Mouse (Mus musculus): ENCODE data around the gene Rflna. TPM values are rescaled to one million over a fixed set of nuclear protein-coding genes. Genes with fewer than 3 reads are reported as not detected.

The Rflna gene
- polyA plus RNA-seq, 1 experiment = 0.32 TPM

DNA sequence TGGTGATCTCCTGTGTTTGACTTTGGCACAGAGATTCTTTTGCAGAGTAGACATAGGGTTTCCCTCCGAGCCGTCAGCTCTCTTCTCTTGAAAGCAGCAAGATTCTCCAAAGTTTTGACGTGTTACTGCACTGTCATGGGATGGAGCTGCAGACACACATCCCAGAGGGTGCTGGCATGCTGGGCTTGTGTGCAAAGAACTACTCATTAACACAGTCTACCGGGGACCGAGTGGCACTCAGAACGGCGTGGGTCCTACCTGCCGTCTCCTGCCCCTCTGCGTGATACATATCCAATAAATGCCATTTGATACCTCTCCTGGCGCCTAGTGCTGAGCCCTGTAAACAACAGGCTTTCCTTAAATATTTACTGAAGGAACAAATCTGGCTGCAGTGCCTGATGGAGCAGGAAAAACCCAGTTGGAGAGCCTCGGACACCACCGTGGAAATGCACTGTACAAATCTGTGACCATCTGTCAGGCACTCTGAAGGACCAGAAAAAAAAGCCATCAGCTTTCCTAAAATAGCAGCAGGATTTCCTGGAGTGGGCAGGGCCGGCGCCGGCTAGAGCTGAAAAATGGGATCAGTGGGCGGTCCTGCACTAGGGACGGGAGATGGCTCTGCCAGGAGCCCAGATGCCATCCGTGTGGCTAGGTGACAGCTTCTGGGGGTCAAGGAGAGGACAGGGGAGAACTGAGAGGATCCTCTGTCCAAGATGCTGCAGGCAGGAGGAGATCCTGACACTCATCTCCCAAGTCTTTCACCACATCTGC lies 42.7 kb upstream of the Rflna start:
- TF ChIP-seq USF1 (IDR thresholded peaks at IDR 0.05; ENCODE audit: low read depth) (no peak), MYOD1 (IDR thresholded peaks at IDR 0.05; ENCODE audit: control insufficient read depth in 1 of 3, insufficient read length in 2 of 3, low read depth in 2 of 3) (peak in 1 of 3 experiments; percentile 35), CEBPB (IDR thresholded peaks at IDR 0.05; ENCODE audit: insufficient read depth, poor library complexity, severe bottlenecking) (no peak), SRF (IDR thresholded peaks at IDR 0.05; ENCODE audit: control insufficient read depth, insufficient read length, low read depth) (peak; percentile 39), MYOG (IDR thresholded peaks at IDR 0.05; ENCODE audit: control insufficient read depth in 1 of 3, insufficient read depth in 1 of 3, insufficient read length in 2 of 3, low read depth in 2 of 3) (peak in 2 of 3 experiments; percentile 11 to 17)
- no peak overlapping the region for H3ac ChIP-seq (ENCODE audit: control insufficient read depth, insufficient read length)
- peak overlapping the region; percentile 69 for H3K4me2 ChIP-seq (ENCODE audit: low read depth)
- H3K36me3 ChIP-seq (ENCODE audit: control insufficient read depth, insufficient read depth) = no peaks in the 10 kb centered on the region
- no peak overlapping the region for H3K4me3 ChIP-seq
- no peaks in the 10 kb centered on the region for H3K27me3 ChIP-seq (ENCODE audit: control insufficient read depth, insufficient read depth, insufficient read length)
- no peaks in the 10 kb centered on the region for H3K79me2 ChIP-seq (ENCODE audit: control insufficient read depth, insufficient read depth)

DNA sequence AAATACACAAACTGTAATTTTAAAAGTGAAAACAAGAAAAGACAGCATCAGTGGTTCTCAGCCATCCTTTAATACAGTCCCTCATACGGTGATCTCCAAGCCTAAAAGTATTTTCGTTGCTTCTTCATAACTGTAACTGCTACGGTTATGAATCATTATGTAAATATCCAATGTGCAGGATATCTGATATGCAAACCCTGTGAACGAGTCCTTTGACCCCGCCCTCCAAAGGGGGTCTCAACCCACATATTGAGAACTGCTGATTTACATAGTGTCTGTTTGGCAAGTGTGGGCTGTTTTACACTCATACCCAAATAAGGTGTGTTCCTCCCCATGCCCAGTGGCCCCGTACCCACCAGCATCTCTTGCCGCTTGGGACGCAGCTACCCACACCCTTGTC lies 41.6 kb upstream of the Rflna start:
- no peak for TF ChIP-seq SRF (IDR thresholded peaks at IDR 0.05; ENCODE audit: control insufficient read depth, insufficient read length, low read depth)
- TF ChIP-seq CEBPB (IDR thresholded peaks at IDR 0.05; ENCODE audit: insufficient read depth, poor library complexity, severe bottlenecking) = no peak
- TF ChIP-seq REST (IDR thresholded peaks at IDR 0.05; ENCODE audit: insufficient read depth, insufficient read length) = no peak
- TF ChIP-seq TCF3 (IDR thresholded peaks at IDR 0.05; ENCODE audit: insufficient read length, low read depth) = no peak
- no peak for TF ChIP-seq MAX (IDR thresholded peaks at IDR 0.05; ENCODE audit: low read depth)
- TF ChIP-seq POLR2A (IDR thresholded peaks at IDR 0.05; ENCODE audit: insufficient read length, low read depth) = no peak
- TF ChIP-seq USF1 (IDR thresholded peaks at IDR 0.05; ENCODE audit: low read depth) = no peak
- no peak for TF ChIP-seq POLR2AphosphoS2 (IDR thresholded peaks at IDR 0.05; ENCODE audit: insufficient read length, low read depth)
- no peak for TF ChIP-seq E2F4 (IDR thresholded peaks at IDR 0.05; ENCODE audit: insufficient read depth)
- TF ChIP-seq MYOD1 (IDR thresholded peaks at IDR 0.05; ENCODE audit: control insufficient read depth in 1 of 3, insufficient read length in 2 of 3, low read depth in 2 of 3) = no peak
- TF ChIP-seq TCF12 (IDR thresholded peaks at IDR 0.05; ENCODE audit: insufficient read depth, poor library complexity, severe bottlenecking) = no peak
- no peak for TF ChIP-seq MYOG (IDR thresholded peaks at IDR 0.05; ENCODE audit: control insufficient read depth in 1 of 3, insufficient read depth in 1 of 3, insufficient read length in 2 of 3, low read depth in 2 of 3)
- Histone ChIP-seq H3K79me2 (ENCODE audit: control insufficient read depth, insufficient read depth) (no peaks in the 10 kb centered on the region), H3K4me2 (ENCODE audit: low read depth) (peak overlapping the region; percentile 69), H3ac (ENCODE audit: control insufficient read depth, insufficient read length) (no peak overlapping the region), H3K4me3 (no peak overlapping the region), H3K27me3 (ENCODE audit: control insufficient read depth, insufficient read depth, insufficient read length) (no peaks in the 10 kb centered on the region), H3K36me3 (ENCODE audit: control insufficient read depth, insufficient read depth) (no peaks in the 10 kb centered on the region)

DNA sequence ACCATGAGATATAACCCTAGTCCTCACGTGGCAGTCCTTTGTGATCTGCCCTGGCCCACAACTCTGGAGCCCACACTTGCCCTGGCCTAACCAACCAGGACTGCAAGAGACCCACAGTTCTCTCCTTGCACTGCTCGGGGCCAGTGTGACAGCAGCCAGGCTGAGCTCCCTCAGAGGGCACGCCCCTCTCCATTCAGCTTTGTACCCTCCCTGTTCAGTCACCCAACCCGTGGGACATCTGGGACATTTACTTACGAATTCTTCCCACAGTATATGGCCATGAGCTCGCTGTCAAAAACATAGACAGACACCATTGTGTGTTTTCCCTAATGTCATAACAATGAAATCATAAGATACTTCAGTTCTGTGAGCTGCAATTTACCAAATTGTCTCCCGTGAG lies 40.3 kb upstream of the Rflna start:
- Histone ChIP-seq H3K36me3 (ENCODE audit: control insufficient read depth, insufficient read depth) (no peaks in the 10 kb centered on the region), H3K79me2 (ENCODE audit: control insufficient read depth, insufficient read depth) (no peaks in the 10 kb centered on the region), H3K4me3 (no peak overlapping the region), H3K27me3 (ENCODE audit: control insufficient read depth, insufficient read depth, insufficient read length) (no peaks in the 10 kb centered on the region), H3ac (ENCODE audit: control insufficient read depth, insufficient read length) (no peak overlapping the region), H3K4me2 (ENCODE audit: low read depth) (no peak overlapping the region)
- TF ChIP-seq MAX (IDR thresholded peaks at IDR 0.05; ENCODE audit: low read depth) (no peak), USF1 (IDR thresholded peaks at IDR 0.05; ENCODE audit: low read depth) (no peak), E2F4 (IDR thresholded peaks at IDR 0.05; ENCODE audit: insufficient read depth) (no peak), MYOG (IDR thresholded peaks at IDR 0.05; ENCODE audit: control insufficient read depth in 1 of 3, insufficient read depth in 1 of 3, insufficient read length in 2 of 3, low read depth in 2 of 3) (no peak), MYOD1 (IDR thresholded peaks at IDR 0.05; ENCODE audit: control insufficient read depth in 1 of 3, insufficient read length in 2 of 3, low read depth in 2 of 3) (no peak), TCF3 (IDR thresholded peaks at IDR 0.05; ENCODE audit: insufficient read length, low read depth) (no peak), SRF (IDR thresholded peaks at IDR 0.05; ENCODE audit: control insufficient read depth, insufficient read length, low read depth) (no peak)

DNA sequence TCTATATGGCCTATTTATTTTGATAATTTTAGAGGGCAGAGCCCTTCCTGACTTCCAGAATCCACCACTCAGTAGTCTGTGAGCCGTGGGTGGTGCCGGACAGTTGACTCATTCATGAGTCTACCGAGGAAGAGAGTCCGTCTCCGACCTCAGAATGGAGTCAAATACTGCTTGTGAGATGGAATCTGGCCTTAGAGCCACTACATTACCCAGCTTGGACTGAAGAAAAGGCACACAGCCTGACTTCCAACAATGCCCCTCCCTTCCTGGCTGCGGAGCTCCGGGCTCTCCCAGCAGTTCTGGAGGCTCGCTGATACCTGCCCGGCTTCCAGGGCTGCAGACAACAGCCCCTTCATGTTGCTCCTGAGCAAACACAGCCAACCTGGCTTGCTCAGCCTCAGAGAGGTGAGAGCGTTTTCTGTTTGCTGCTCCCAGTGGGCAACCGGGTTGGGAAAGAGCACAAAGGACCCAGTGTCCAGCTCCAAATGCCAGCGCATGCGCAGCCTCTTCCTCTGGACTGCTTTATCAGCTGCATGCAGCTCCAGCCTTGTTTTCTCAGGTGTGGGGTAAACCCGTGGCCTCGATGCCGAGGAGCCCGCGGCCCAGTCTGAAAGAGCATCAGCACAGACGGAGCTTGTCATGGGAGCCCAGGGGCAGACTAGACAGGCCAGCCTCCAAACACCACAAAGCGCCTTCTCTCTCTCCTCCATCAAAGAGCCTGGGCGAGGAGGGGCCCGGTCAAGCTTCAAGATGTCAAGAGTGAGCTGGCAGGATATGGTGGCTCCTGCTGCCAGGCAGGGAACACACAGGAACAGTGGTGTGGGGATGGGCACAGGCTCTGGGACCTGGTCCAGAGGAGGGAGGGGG lies 39.0 kb upstream of the Rflna start:
- TF ChIP-seq SRF (IDR thresholded peaks at IDR 0.05; ENCODE audit: control insufficient read depth, insufficient read length, low read depth) = no peak
- TF ChIP-seq POLR2A (IDR thresholded peaks at IDR 0.05; ENCODE audit: insufficient read length, low read depth) = no peak
- TF ChIP-seq MAX (IDR thresholded peaks at IDR 0.05; ENCODE audit: low read depth) = no peak
- TF ChIP-seq CEBPB (IDR thresholded peaks at IDR 0.05; ENCODE audit: insufficient read depth, poor library complexity, severe bottlenecking) = no peak
- no peak for TF ChIP-seq POLR2AphosphoS2 (IDR thresholded peaks at IDR 0.05; ENCODE audit: insufficient read length, low read depth)
- TF ChIP-seq REST (IDR thresholded peaks at IDR 0.05; ENCODE audit: insufficient read depth, insufficient read length) = no peak
- no peak for TF ChIP-seq MYOD1 (IDR thresholded peaks at IDR 0.05; ENCODE audit: control insufficient read depth in 1 of 3, insufficient read length in 2 of 3, low read depth in 2 of 3)
- TF ChIP-seq E2F4 (IDR thresholded peaks at IDR 0.05; ENCODE audit: insufficient read depth) = no peak
- TF ChIP-seq MYOG (IDR thresholded peaks at IDR 0.05; ENCODE audit: control insufficient read depth in 1 of 3, insufficient read depth in 1 of 3, insufficient read length in 2 of 3, low read depth in 2 of 3) = no peak
- TF ChIP-seq USF1 (IDR thresholded peaks at IDR 0.05; ENCODE audit: low read depth) = no peak
- no peak for TF ChIP-seq TCF3 (IDR thresholded peaks at IDR 0.05; ENCODE audit: insufficient read length, low read depth)
- TF ChIP-seq TCF12 (IDR thresholded peaks at IDR 0.05; ENCODE audit: insufficient read depth, poor library complexity, severe bottlenecking) = no peak
- peak overlapping the region; percentile 13 for H3K4me3 ChIP-seq
- no peaks in the 10 kb centered on the region for H3K27me3 ChIP-seq (ENCODE audit: control insufficient read depth, insufficient read depth, insufficient read length)
- H3K79me2 ChIP-seq (ENCODE audit: control insufficient read depth, insufficient read depth) = no peaks in the 10 kb centered on the region
- peak overlapping the region; percentile 100 for H3K4me2 ChIP-seq (ENCODE audit: low read depth)
- H3ac ChIP-seq (ENCODE audit: control insufficient read depth, insufficient read length) = no peak overlapping the region
- no peaks in the 10 kb centered on the region for H3K36me3 ChIP-seq (ENCODE audit: control insufficient read depth, insufficient read depth)

Measured in myocyte (in vitro differentiated cells).